8 mouse cellular contexts compared by ENCODE assay signal in genomic region chr16:45120844-45121425, GRCm38 (mm10). TPM values are rescaled to one million over a fixed set of nuclear protein-coding genes. Genes with fewer than 3 reads are reported as not detected.
DNase-seq lines count a peak whose midpoint lies in the region; ATAC-seq and TF ChIP-seq lines count a peak whose summit lies in the region.
"Had no signal": no experiment of that assay in that cellular context is flagged by ENCODE, and none has a peak within 500 bp of the region (broad histone marks: within the 10 kb centered on the region; RNA-seq: fewer than 3 reads in every experiment).

No protein-coding gene starts in this region.

- peak; percentile 56 for DNase-seq in midbrain, postnatal 0 days (ENCODE audit: low spot score)
- DNase-seq in cerebellum, adult 2 months: peak; percentile 73 to 77
- DNase-seq in heart, embryonic 10.5 days (ENCODE audit: low spot score): no peak
- peak; percentile 81 for DNase-seq in kidney, postnatal 14 days
- peak; percentile 19 for DNase-seq in right cerebral cortex, postnatal 25 days
- DNase-seq in thymus, postnatal 36 days: no peak

- no peak overlapping the region for H3K4me2 ChIP-seq in midbrain, postnatal 0 days (ENCODE audit: low read depth, low read length, poor library complexity, severe bottlenecking)
- no peak overlapping the region for H3K4me2 ChIP-seq in midbrain, embryonic 13.5 days (replicated peaks)
- H3K4me2 ChIP-seq: midbrain, embryonic 12.5 days had no signal

- H3K36me3 ChIP-seq in midbrain, postnatal 0 days (ENCODE audit: insufficient read depth, low read length): no peaks in the 10 kb centered on the region
- H3K36me3 ChIP-seq in midbrain, embryonic 13.5 days: no peaks in the 10 kb centered on the region
- H3K36me3 ChIP-seq in heart, embryonic 10.5 days: peaks cover 34% of the 10 kb centered on the region
- H3K36me3 ChIP-seq: midbrain, embryonic 12.5 days had no signal

- no peak for TF ChIP-seq POLR2A in cerebellum, adult 2 months (IDR thresholded peaks at IDR 0.05; ENCODE audit: borderline replicate concordance, insufficient read depth, low read length)

- no peak overlapping the region for H3K27ac ChIP-seq in midbrain, postnatal 0 days (ENCODE audit: low read depth, low read length)
- no peak overlapping the region for H3K27ac ChIP-seq in midbrain, embryonic 13.5 days
- H3K27ac ChIP-seq in cerebellum, adult 2 months (ENCODE audit: insufficient read depth, low read length): peak overlapping the region; percentile 17; the same call in 1 of the 2 replicates
- peak overlapping the region; percentile 6; the same call in 1 of the 2 replicates for H3K27ac ChIP-seq in heart, embryonic 10.5 days
- H3K27ac ChIP-seq: midbrain, embryonic 12.5 days had no signal

- no peak for TF ChIP-seq CTCF in midbrain, postnatal 0 days (IDR thresholded peaks at IDR 0.05)
- TF ChIP-seq CTCF in cerebellum, adult 2 months (IDR thresholded peaks at IDR 0.05; ENCODE audit: borderline replicate concordance, insufficient read depth, low read depth, low read length): no peak

- WGBS in midbrain, postnatal 0 days: 79% methylated on average over 5 of the region's 5 CpGs
- 88% methylated on average over 5 of the region's 5 CpGs for WGBS in midbrain, embryonic 13.5 days
- 33% methylated on average over 5 of the region's 5 CpGs for WGBS in cerebellum, adult 2 months
- 33% methylated on average over 5 of the region's 5 CpGs for WGBS in heart, embryonic 10.5 days

- H3K9ac ChIP-seq in midbrain, postnatal 0 days (replicated peaks; ENCODE audit: low read length, poor library complexity, severe bottlenecking): no peak overlapping the region
- H3K9ac ChIP-seq in midbrain, embryonic 13.5 days (replicated peaks): no peak overlapping the region
- H3K9ac ChIP-seq: midbrain, embryonic 12.5 days had no signal

- ATAC-seq in midbrain, postnatal 0 days (ENCODE audit: low FRiP score): no peak
- no peak for ATAC-seq in midbrain, embryonic 13.5 days

- H3K4me3 ChIP-seq in midbrain, postnatal 0 days (ENCODE audit: low read depth, low read length): no peak overlapping the region
- H3K4me3 ChIP-seq in midbrain, embryonic 13.5 days (replicated peaks): no peak overlapping the region
- no peak overlapping the region for H3K4me3 ChIP-seq in cerebellum, adult 2 months (replicated peaks; ENCODE audit: insufficient read depth, low read depth, low read length)
- H3K4me3 ChIP-seq in heart, embryonic 10.5 days: no peak overlapping the region
- H3K4me3 ChIP-seq: midbrain, embryonic 12.5 days had no signal

- H3K27me3 ChIP-seq in midbrain, postnatal 0 days (ENCODE audit: insufficient read depth, low read length): no peaks in the 10 kb centered on the region
- no peaks in the 10 kb centered on the region for H3K27me3 ChIP-seq in midbrain, embryonic 13.5 days
- H3K27me3 ChIP-seq in cerebellum, adult 2 months (ENCODE audit: control insufficient read depth, insufficient read depth, low read length): no peaks in the 10 kb centered on the region
- no peaks in the 10 kb centered on the region for H3K27me3 ChIP-seq in heart, embryonic 10.5 days (ENCODE audit: insufficient read depth, poor library complexity, severe bottlenecking)
- H3K27me3 ChIP-seq: midbrain, embryonic 12.5 days had no signal

- no peaks in the 10 kb centered on the region for H3K4me1 ChIP-seq in midbrain, postnatal 0 days (ENCODE audit: insufficient read depth, low read length)
- no peaks in the 10 kb centered on the region for H3K4me1 ChIP-seq in midbrain, embryonic 13.5 days (replicated peaks)
- H3K4me1 ChIP-seq in cerebellum, adult 2 months (ENCODE audit: control insufficient read depth, insufficient read depth, low read length): no peaks in the 10 kb centered on the region; the same call in 1 of the 2 replicates
- H3K4me1 ChIP-seq in heart, embryonic 10.5 days: peaks cover 20% of the 10 kb centered on the region
- H3K4me1 ChIP-seq: midbrain, embryonic 12.5 days had no signal

- no peaks in the 10 kb centered on the region for H3K9me3 ChIP-seq in midbrain, postnatal 0 days (ENCODE audit: low read length)
- H3K9me3 ChIP-seq in midbrain, embryonic 13.5 days: no peaks in the 10 kb centered on the region
- H3K9me3 ChIP-seq in heart, embryonic 10.5 days: no peaks in the 10 kb centered on the region
- H3K9me3 ChIP-seq: midbrain, embryonic 12.5 days had no signal

RNA-seq across cellular contexts. Expression of gene Ccdc80, which starts 27.7 kb away (rescaled TPM):
- 5.5 and 6.3 TPM in 2 replicates for total RNA-seq in midbrain, postnatal 0 days (2014; rRNA removed)
- polyA plus RNA-seq in midbrain, postnatal 0 days (2015; fragmentation: Nextera tagmentation; extraction: Ambion mirVana): 9.2 and 9.5 TPM in 2 replicates
- 4.4 and 5.1 TPM in 2 replicates for polyA plus RNA-seq in midbrain, embryonic 13.5 days (2015; fragmentation: Nextera tagmentation; extraction: Ambion mirVana)
- polyA plus RNA-seq in cerebellum, adult 2 months (2012; rRNA removed): 3.2 and 3.8 TPM in 2 replicates
- 66.7 and 78.8 TPM in 2 replicates for polyA plus RNA-seq in heart, embryonic 10.5 days (2016; fragmentation: Nextera tagmentation; extraction: Ambion mirVana)

RNA-seq across cellular contexts. Expression of gene Slc35a5, which starts 37.6 kb away (rescaled TPM):
- total RNA-seq in midbrain, postnatal 0 days (2014; rRNA removed): 31.4 and 35.0 TPM in 2 replicates
- 30.3 and 34.2 TPM in 2 replicates for polyA plus RNA-seq in midbrain, postnatal 0 days (2015; fragmentation: Nextera tagmentation; extraction: Ambion mirVana)
- polyA plus RNA-seq in midbrain, embryonic 13.5 days (2015; fragmentation: Nextera tagmentation; extraction: Ambion mirVana): 27.5 and 30.0 TPM in 2 replicates
- polyA plus RNA-seq in cerebellum, adult 2 months (2012; rRNA removed): 40.0 and 40.8 TPM in 2 replicates
- polyA plus RNA-seq in heart, embryonic 10.5 days (2016; fragmentation: Nextera tagmentation; extraction: Ambion mirVana): 13.9 and 14.0 TPM in 2 replicates

RNA-seq across cellular contexts. Expression of gene Atg3, which starts 37.6 kb away (rescaled TPM):
- 15.4 and 20.5 TPM in 2 replicates for total RNA-seq in midbrain, postnatal 0 days (2014; rRNA removed)
- 45.2 and 46.3 TPM in 2 replicates for polyA plus RNA-seq in midbrain, postnatal 0 days (2015; fragmentation: Nextera tagmentation; extraction: Ambion mirVana)
- 46.0 and 48.8 TPM in 2 replicates for polyA plus RNA-seq in midbrain, embryonic 13.5 days (2015; fragmentation: Nextera tagmentation; extraction: Ambion mirVana)
- polyA plus RNA-seq in cerebellum, adult 2 months (2012; rRNA removed): 52.1 and 54.8 TPM in 2 replicates
- polyA plus RNA-seq in heart, embryonic 10.5 days (2016; fragmentation: Nextera tagmentation; extraction: Ambion mirVana): 35.6 and 39.6 TPM in 2 replicates

Comparison
In these comparisons a context has a peak if more than half of its experiments do, and no peak if none do; other contexts are left out.
1. DNase-seq: peak in midbrain, postnatal 0 days (single experiment), cerebellum, adult 2 months (2 of 2), kidney, postnatal 14 days (single experiment) and right cerebral cortex, postnatal 25 days (single experiment); none in heart, embryonic 10.5 days (single experiment) and thymus, postnatal 36 days (0 of 2).
2. H3K27ac ChIP-seq: peak in cerebellum, adult 2 months (single experiment) and heart, embryonic 10.5 days (single experiment); none in midbrain, postnatal 0 days (single experiment) and midbrain, embryonic 13.5 days (single experiment).